ENCODE assay signal across 1 mouse cellular context in the genomic region with DNA sequence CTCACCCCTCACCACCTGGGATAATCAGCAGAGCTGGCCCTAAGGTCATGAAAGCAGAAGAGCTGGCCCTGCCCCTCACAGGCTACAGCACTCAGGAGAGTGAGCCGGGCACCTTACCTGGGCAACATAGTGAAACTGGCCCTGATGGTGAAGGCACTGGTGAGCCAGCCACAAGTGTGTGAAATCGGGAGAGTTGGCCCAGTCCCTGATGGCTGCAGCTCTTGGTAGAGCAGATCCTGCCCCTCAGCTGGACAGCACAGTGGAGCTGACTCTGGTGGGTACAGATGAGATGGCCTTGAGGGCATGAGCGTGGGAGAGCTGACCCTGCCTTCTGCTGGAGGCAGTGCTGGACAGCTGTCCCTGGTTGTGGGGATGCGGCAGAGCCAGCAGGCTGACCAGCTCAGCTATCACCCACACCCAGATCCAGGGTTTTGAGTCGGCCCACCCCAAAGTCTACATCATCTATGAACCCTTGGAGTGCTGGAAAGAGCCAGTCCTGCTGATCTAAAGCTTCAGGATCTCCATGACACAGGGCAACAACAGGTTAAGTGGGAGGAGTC.
A peak's percentile ranks its signal among the peaks of the same experiment; 100 is the strongest.
TF ChIP-seq lines count a peak whose summit lies in the region.

No protein-coding gene starts in this region.

TF ChIP-seq in myocyte, 11 proteins besides CTCF, POLR2A, EP300 and RAD21:
- no peak for TF ChIP-seq CEBPB (IDR thresholded peaks at IDR 0.05; ENCODE audit: insufficient read depth, poor library complexity, severe bottlenecking)
- TF ChIP-seq MYOG (IDR thresholded peaks at IDR 0.05; ENCODE audit: control insufficient read depth in 1 of 3, insufficient read depth in 1 of 3, insufficient read length in 2 of 3, low read depth in 2 of 3): peak in 2 of 3 experiments; percentile 87 to 89
- TF ChIP-seq MAX (IDR thresholded peaks at IDR 0.05; ENCODE audit: low read depth): no peak
- peak in 2 of 3 experiments; percentile 78 to 91 for TF ChIP-seq MYOD1 (IDR thresholded peaks at IDR 0.05; ENCODE audit: control insufficient read depth in 1 of 3, insufficient read length in 2 of 3, low read depth in 2 of 3)
- TF ChIP-seq REST (IDR thresholded peaks at IDR 0.05; ENCODE audit: insufficient read depth, insufficient read length): peak; percentile 46
- TF ChIP-seq POLR2AphosphoS2 (IDR thresholded peaks at IDR 0.05; ENCODE audit: insufficient read length, low read depth): no peak
- TF ChIP-seq E2F4 (IDR thresholded peaks at IDR 0.05; ENCODE audit: insufficient read depth): no peak
TF ChIP-seq in myocyte: peak in this region for 3.
